Mouse (Mus musculus) MEL (cell line): ENCODE results near the gene Fam213a.

Experiments
- CTCF ChIP-seq, 3 experiments: IDR thresholded peaks in 2 of 3; conservative IDR thresholded peaks in 1 of 3; 2 replicates each; pipeline ENCODE4 v1.5.1; 2011 to 2012; ENCODE audit warnings: low read length in 3 of 3, low read depth in 2 of 3, mild to moderate bottlenecking in 2 of 3, improper control_type of control experiment in 1 of 3, inconsistent platforms in 1 of 3, mixed read lengths in 1 of 3, moderate library complexity in 1 of 3; ENCODE audit not compliant: control insufficient read depth in 1 of 3, insufficient read depth in 1 of 3, poor library complexity in 1 of 3, severe bottlenecking in 1 of 3
- EP300 ChIP-seq, 2 experiments: IDR thresholded peaks; 2 replicates each; pipeline ENCODE4 v1.6.1; 2011; ENCODE audit warnings: improper control_type of control experiment in 2 of 2, low read length in 2 of 2, low read depth in 1 of 2, mild to moderate bottlenecking in 1 of 2
- MAFK ChIP-seq: IDR thresholded peaks from 2 replicates; pipeline ENCODE4 v1.6.1; 2011; ENCODE audit warnings: low read depth, mild to moderate bottlenecking, low read length, improper control_type of control experiment, borderline replicate concordance
- MAX ChIP-seq: IDR thresholded peaks from 2 replicates; pipeline ENCODE4 v1.6.1; 2011; ENCODE audit warnings: low read length, improper control_type of control experiment
- NELFE ChIP-seq: IDR thresholded peaks from 2 replicates; pipeline ENCODE4 v1.6.1; 2011; ENCODE audit warnings: low read depth, low read length, improper control_type of control experiment
- POLR2A ChIP-seq, 2 experiments: IDR thresholded peaks; 2 replicates each; pipeline ENCODE4 v1.6.1; 2011 to 2012; ENCODE audit warnings: low read length in 2 of 2, mild to moderate bottlenecking in 2 of 2, control low read depth in 1 of 2, improper control_type of control experiment in 1 of 2, low read depth in 1 of 2, moderate library complexity in 1 of 2; ENCODE audit not compliant: control insufficient read depth in 1 of 2, insufficient read depth in 1 of 2, poor library complexity in 1 of 2
- POLR2AphosphoS2 ChIP-seq: IDR thresholded peaks from 2 replicates; pipeline ENCODE4 v1.6.1; 2011; ENCODE audit warnings: low read length, improper control_type of control experiment
- RCOR1 ChIP-seq: IDR thresholded peaks from 2 replicates; pipeline ENCODE4 v1.6.1; 2012; ENCODE audit warnings: low read depth, mild to moderate bottlenecking, inconsistent platforms, low read length, improper control_type of control experiment
- SIN3A ChIP-seq: IDR thresholded peaks from 2 replicates; pipeline ENCODE4 v1.6.1; 2012; ENCODE audit warnings: low read length, improper control_type of control experiment, inconsistent platforms
- TBP ChIP-seq: IDR thresholded peaks from 2 replicates; pipeline ENCODE4 v1.8.0; 2011; ENCODE audit warnings: low read depth, low read length, improper control_type of control experiment
- USF1 ChIP-seq: IDR thresholded peaks from 2 replicates; pipeline ENCODE4 v1.6.1; 2014; ENCODE audit warnings: low read depth, mild to moderate bottlenecking, inconsistent platforms, low read length, improper control_type of control experiment, moderate library complexity
- ZNF384 ChIP-seq: IDR thresholded peaks from 2 replicates; pipeline ENCODE4 v1.6.1; 2012; ENCODE audit warnings: low read depth, mild to moderate bottlenecking, inconsistent platforms, low read length, improper control_type of control experiment

GRCm38 (mm10) chr14:40957607-40958006 lies 56.0 kb downstream of the Fam213a start:
- no peak for TF ChIP-seq RCOR1
- no peak for TF ChIP-seq CTCF (IDR thresholded peaks at IDR 0.05 in 2 of 3, conservative IDR thresholded peaks at IDR 0.05 in 1 of 3; ENCODE audit: control insufficient read depth in 1 of 3, insufficient read depth in 1 of 3, low read depth in 2 of 3, low read length in 3 of 3, poor library complexity in 1 of 3, severe bottlenecking in 1 of 3)
- no peak for TF ChIP-seq TBP
- no peak for TF ChIP-seq MAFK
- TF ChIP-seq NELFE, result no peak
- no peak for TF ChIP-seq POLR2A (IDR thresholded peaks at IDR 0.05; ENCODE audit: control insufficient read depth in 1 of 2, insufficient read depth in 1 of 2, low read depth in 1 of 2, low read length in 2 of 2, poor library complexity in 1 of 2)
- TF ChIP-seq ZNF384, result no peak
- no peak for TF ChIP-seq SIN3A
- TF ChIP-seq EP300 (IDR thresholded peaks at IDR 0.05; ENCODE audit: low read depth in 1 of 2, low read length in 2 of 2), result no peak
- TF ChIP-seq MAX, result no peak
- TF ChIP-seq USF1, result no peak
- no peak for TF ChIP-seq POLR2AphosphoS2
